Mouse (Mus musculus): Measurements from ENCODE around the gene Fkbp6.
A peak's percentile ranks its signal among the peaks of the same experiment; 100 is the strongest.

The Fkbp6 gene

GRCm38 (mm10) chr5:135274663-135275396 lies 75.0 kb downstream of the Fkbp6 start:
- DNase-seq (ENCODE audit: low spot score): no peak

GRCm38 (mm10) chr5:135271563-135272165 lies 78.2 kb downstream of the Fkbp6 start:
- DNase-seq (ENCODE audit: low spot score): no peak

- no peak for DNase-seq (ENCODE audit: low spot score)
These were observed 79.5 kb downstream of the Fkbp6 start for GRCm38 (mm10) chr5:135270361-135270760.

- DNase-seq (ENCODE audit: low spot score): no peak
These were observed 80.4 kb downstream of the Fkbp6 start for GRCm38 (mm10) chr5:135269451-135269850.

- DNase-seq (ENCODE audit: low spot score): no peak
These were observed 85.3 kb downstream of the Fkbp6 start for GRCm38 (mm10) chr5:135264548-135264947.

GRCm38 (mm10) chr5:135263866-135264503 lies 85.9 kb downstream of the Fkbp6 start:
- DNase-seq (ENCODE audit: low spot score): peak; percentile 68

GRCm38 (mm10) chr5:135258280-135259150 lies 91.3 kb downstream of the Fkbp6 start:
- DNase-seq (ENCODE audit: low spot score): no peak

GRCm38 (mm10) chr5:135257559-135257958 lies 92.3 kb downstream of the Fkbp6 start:
- peak; percentile 66 for DNase-seq (ENCODE audit: low spot score)

GRCm38 (mm10) chr5:135256166-135256565 lies 93.7 kb downstream of the Fkbp6 start:
- DNase-seq (ENCODE audit: low spot score): no peak

- DNase-seq (ENCODE audit: low spot score): no peak
These were observed 96.0 kb downstream of the Fkbp6 start for GRCm38 (mm10) chr5:135253741-135254401.

- peak; percentile 84 for DNase-seq (ENCODE audit: low spot score)
These were observed 98.8 kb downstream of the Fkbp6 start, which contains the start of gene Fzd9 for GRCm38 (mm10) chr5:135251079-135251454. Gene Fzd9, minus strand, starts transcription at chr5:135251230.

- DNase-seq (ENCODE audit: low spot score): peak; percentile 49
These were observed 99.4 kb downstream of the Fkbp6 start for GRCm38 (mm10) chr5:135250186-135251078.

GRCm38 (mm10) chr5:135248956-135249676 lies 100.7 kb downstream of the Fkbp6 start:
- no peak for DNase-seq (ENCODE audit: low spot score)

GRCm38 (mm10) chr5:135247337-135247736 lies 102.5 kb downstream of the Fkbp6 start:
- no peak for DNase-seq (ENCODE audit: low spot score)

- DNase-seq (ENCODE audit: low spot score): no peak
These were observed 103.3 kb downstream of the Fkbp6 start for GRCm38 (mm10) chr5:135246531-135246930.

GRCm38 (mm10) chr5:135243166-135243565 lies 106.7 kb downstream of the Fkbp6 start:
- DNase-seq (ENCODE audit: low spot score): no peak

GRCm38 (mm10) chr5:135242608-135243007 lies 107.2 kb downstream of the Fkbp6 start:
- no peak for DNase-seq (ENCODE audit: low spot score)

GRCm38 (mm10) chr5:135242136-135242535 lies 107.7 kb downstream of the Fkbp6 start:
- no peak for DNase-seq (ENCODE audit: low spot score)

Measured in testis, postnatal 14 days (tissue).